Mouse (Mus musculus) midbrain, embryonic 12.5 days (tissue): ENCODE results near the gene Hsh2d. TPM values are rescaled to one million over a fixed set of nuclear protein-coding genes. Genes with fewer than 3 reads are reported as not detected.

Experiments
- ATAC-seq: fragments of 200-750 bp; cut with Nextera tagmentation; 2 replicates; pipeline ENCODE4 v1.8.0; 2017; ENCODE audit warnings: low read depth, moderate TSS enrichment, moderate library complexity; ENCODE audit not compliant: low FRiP score
- H3K27ac ChIP-seq: fragments of 300-500 bp; sonication (generic); replicated peaks from 2 replicates; pipeline ENCODE4 v1.5.1; 2016; ENCODE audit warnings: mild to moderate bottlenecking
- H3K27me3 ChIP-seq: fragments of 300-500 bp; sonication (generic); 2 replicates; pipeline ENCODE4 v1.6.1; 2016; ENCODE audit warnings: mild to moderate bottlenecking
- H3K36me3 ChIP-seq: fragments of 300-500 bp; sonication (generic); 2 replicates; pipeline ENCODE4 v1.6.1; 2016
- H3K4me1 ChIP-seq: fragments of 300-500 bp; sonication (generic); 2 replicates; pipeline ENCODE4 v1.6.1; 2016
- H3K4me2 ChIP-seq: fragments of 300-500 bp; sonication (generic); replicated peaks from 2 replicates; pipeline ENCODE4 v1.6.1; 2016; ENCODE audit warnings: mild to moderate bottlenecking, moderate library complexity
- H3K4me3 ChIP-seq: fragments of 300-500 bp; sonication (generic); 2 replicates; pipeline ENCODE4 v1.5.1; 2016; ENCODE audit warnings: mild to moderate bottlenecking
- H3K9ac ChIP-seq: fragments of 300-500 bp; sonication (generic); replicated peaks from 2 replicates; pipeline ENCODE4 v1.6.1; 2016; ENCODE audit warnings: mild to moderate bottlenecking, moderate library complexity
- H3K9me3 ChIP-seq: fragments of 300-500 bp; sonication (generic); 2 replicates; pipeline ENCODE4 v1.6.1; 2016; ENCODE audit warnings: mild to moderate bottlenecking
- WGBS: fragments of 180-500 bp; shearing (Covaris S2); methylation state at CpG from one replicate; pipeline ENCODE4 v1.1.7; 2016; 5-methylcytosine and 5-hydroxymethylcytosine counted together
- polyA plus RNA-seq: library from polyadenylated mRNA; unstranded; fragments of >200 nt; fragmentation: Nextera tagmentation; extraction: Ambion mirVana; gene quantifications from 2 replicates; pipeline ENCODE4 v1.2.1, GENCODE M21; 2016

Hsh2d gene
- polyA plus RNA-seq, 1 experiment from 2014 or later = not detected

DNA sequence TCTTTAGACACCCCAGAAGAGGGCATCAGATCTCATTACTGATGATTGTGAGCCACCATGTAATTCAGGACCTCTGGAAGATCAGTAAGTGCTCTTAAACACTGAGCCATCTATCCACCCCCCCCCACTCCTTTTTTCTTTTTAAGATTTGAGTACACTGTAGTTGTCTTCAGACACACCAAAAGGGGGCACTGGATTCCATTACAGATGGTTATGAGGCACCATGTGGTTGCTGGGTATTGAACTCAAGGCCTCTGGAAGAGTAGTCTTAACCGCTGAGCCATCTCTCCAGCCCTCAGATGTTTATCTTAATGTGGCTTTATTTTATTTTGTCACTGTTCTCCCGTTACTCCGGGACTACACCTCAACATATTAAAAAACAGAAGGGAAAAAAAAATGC is 29.4 kb upstream of the Hsh2d start:
- no peak for ATAC-seq
- Histone ChIP-seq H3K4me1 (peaks cover 15% of the 10 kb centered on the region), H3K4me3 (peak overlapping the region; percentile 38), H3K9ac (no peak overlapping the region), H3K27ac (no peak overlapping the region), H3K4me2 (peak overlapping the region; percentile 52), H3K27me3 (no peaks in the 10 kb centered on the region), H3K36me3 (peaks cover 6% of the 10 kb centered on the region; the same call in 1 of the 2 replicates), H3K9me3 (no peaks in the 10 kb centered on the region)
- WGBS = 73% methylated on average over 3 of the region's 3 CpGs

DNA sequence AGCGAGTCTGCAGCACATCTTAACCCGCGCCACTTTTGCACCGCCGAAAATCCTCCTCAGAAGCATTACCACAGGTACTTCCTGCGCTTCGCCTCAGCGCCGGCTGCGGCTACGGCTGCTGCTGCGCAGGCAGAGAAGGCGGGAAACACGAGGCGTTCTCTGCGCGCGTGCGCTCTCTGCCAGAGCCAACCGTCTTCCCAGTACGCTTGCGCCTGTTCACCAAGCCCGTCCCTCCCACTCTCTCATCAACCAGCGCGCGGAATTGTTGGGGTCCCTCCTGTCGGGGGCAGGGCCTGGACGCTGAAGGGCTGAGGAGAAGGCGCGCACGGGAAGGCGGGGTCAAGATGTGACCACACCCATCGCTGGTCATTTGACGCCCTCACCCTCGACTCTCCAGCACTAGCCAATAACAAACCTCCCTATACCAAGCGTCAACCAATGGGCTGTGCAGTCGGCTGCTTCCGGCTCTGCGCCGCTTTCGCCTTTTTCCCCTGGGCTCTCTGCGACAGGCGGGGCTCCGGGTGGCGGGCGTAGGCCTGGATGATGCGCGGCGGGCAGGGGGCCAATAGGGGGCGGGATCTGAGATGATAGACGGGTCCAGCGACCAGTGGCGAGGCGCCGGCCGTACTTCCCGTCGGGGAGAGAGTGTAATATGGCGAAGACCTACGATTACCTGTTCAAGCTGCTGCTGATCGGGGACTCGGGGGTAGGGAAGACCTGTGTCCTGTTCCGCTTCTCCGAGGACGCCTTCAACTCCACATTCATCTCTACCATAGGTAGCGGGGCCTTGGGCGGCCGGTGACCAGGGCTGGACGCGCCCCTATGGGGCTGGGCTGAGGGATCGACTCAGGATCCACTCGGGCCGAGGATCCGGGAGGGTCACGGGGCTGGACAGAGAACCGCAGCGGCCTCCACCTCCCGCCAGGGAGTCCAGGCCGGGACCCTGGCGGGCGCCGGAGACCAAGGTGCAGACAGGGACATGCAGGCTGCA is 28.4 kb upstream of the Hsh2d start, which contains the start of gene Rab8a:
Gene Rab8a (plus strand): TSS at position 494 of the 991 bp plus-strand sequence.
- peak; percentile 99 for ATAC-seq

DNA sequence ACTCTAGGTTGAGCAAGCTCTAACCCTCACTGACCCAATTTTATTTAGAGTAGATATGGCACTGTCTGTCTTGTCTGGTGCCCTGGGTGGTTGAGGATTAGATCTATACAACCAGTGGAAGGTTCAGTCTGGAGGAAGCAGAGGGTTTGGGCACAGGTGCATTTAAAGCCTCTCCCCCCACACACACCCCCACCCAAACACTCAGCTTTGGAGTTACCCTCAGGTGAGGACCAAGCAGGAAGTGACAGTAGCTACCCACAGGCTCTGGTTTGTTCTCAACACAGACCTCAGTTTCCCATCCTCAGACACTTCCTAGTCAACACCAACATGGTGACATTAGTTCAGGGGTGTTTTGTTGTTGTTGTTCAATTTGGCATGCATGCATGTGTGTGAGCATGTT is 26.6 kb upstream of the Hsh2d start:
- H3K36me3 ChIP-seq = peaks cover 6% of the 10 kb centered on the region; the same call in 1 of the 2 replicates
- H3K4me2 ChIP-seq = peak overlapping the region; percentile 80; the same call in 1 of the 2 replicates
- no peak overlapping the region; the same call in 1 of the 2 replicates for H3K4me3 ChIP-seq
- no peaks in the 10 kb centered on the region for H3K27me3 ChIP-seq
- no peaks in the 10 kb centered on the region for H3K9me3 ChIP-seq
- peaks cover 15% of the 10 kb centered on the region for H3K4me1 ChIP-seq
- H3K27ac ChIP-seq = no peak overlapping the region
- no peak overlapping the region for H3K9ac ChIP-seq
- no peak for ATAC-seq

More for the DNA sequence above, 28.4 kb upstream of the Hsh2d start, which contains the start of gene Rab8a:
- H3K4me1 ChIP-seq = peaks cover 15% of the 10 kb centered on the region
- H3K36me3 ChIP-seq = peaks cover 6% of the 10 kb centered on the region; the same call in 1 of the 2 replicates
- H3K9ac ChIP-seq = peak within 1 kb of the TSS; percentile 94
- under 1% methylated on average over 82 of the region's 82 CpGs for WGBS
- H3K4me2 ChIP-seq = peak within 1 kb of the TSS; percentile 80
- H3K9me3 ChIP-seq = no peaks in the 10 kb centered on the region
- H3K27ac ChIP-seq = peak within 1 kb of the TSS; percentile 65
- no peaks in the 10 kb centered on the region for H3K27me3 ChIP-seq
- H3K4me3 ChIP-seq = peak within 1 kb of the TSS; percentile 90

DNA sequence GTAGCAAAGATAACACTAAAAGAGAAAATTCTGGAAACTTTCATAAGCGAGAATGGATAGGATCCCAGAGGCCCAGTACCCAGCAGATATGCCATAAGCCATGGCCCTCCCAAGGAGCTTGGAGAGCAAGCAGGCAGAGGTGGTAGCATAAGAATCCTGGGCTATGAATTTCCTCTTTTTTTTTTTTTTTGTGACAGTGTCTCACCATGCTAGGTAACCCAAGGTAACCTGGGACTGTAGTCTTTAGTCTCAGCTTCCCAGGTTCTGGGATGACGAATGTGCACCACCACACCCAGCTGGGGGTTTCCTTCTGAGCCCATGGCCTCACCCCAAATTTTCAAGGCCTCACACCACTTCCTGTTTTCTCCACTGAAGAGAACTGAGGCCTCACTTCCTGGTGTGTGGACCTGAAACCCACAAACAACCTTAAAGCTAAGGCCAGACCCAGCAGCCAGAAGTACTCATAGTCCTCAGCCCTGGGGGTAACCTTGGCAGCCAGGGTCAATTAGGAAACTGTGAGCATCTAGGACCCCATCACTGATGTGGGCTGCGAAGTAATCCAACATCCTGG is 20.3 kb upstream of the Hsh2d start:
- Histone ChIP-seq H3K27ac (no peak overlapping the region), H3K27me3 (no peaks in the 10 kb centered on the region), H3K4me2 (no peak overlapping the region), H3K9me3 (no peaks in the 10 kb centered on the region), H3K4me3 (no peak overlapping the region), H3K4me1 (no peaks in the 10 kb centered on the region), H3K9ac (no peak overlapping the region), H3K36me3 (peaks cover 69% of the 10 kb centered on the region)
- no peak for ATAC-seq
- whole genome bisulfite sequencing = 90% methylated on average over 3 of the region's 3 CpGs

DNA sequence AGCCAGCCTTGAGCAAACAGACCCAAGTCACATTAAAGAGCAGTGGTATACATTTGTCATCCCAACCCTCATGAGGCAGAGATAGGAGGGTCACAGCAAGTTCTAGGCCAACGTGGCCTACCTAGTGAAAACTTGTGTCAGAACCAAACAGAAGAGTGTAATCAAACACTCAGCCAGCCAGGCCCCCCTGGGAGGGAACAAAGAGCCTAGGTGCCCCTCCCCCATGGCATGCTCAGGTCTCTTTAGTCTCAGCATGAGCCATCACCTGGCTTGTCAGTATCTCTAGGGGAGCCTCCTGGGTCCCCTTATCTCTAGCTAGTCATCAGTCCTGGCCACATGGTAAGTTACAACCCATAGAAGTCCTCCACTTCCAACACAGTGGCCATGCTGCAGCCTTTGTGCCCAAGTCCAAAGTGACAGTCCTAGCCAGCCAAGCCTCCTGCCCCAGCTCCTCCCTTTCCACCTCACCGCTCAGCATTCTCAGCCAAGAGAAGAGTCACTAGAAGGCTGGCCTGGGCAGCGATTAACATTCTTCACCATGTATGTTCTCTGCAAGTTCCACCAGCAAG is 19.7 kb upstream of the Hsh2d start:
- H3K4me1 ChIP-seq = no peaks in the 10 kb centered on the region
- WGBS = 92% methylated on average over 3 of the region's 3 CpGs
- H3K9ac ChIP-seq = no peak overlapping the region
- peaks cover 69% of the 10 kb centered on the region for H3K36me3 ChIP-seq
- no peak for ATAC-seq
- H3K4me3 ChIP-seq = no peak overlapping the region
- no peak overlapping the region for H3K4me2 ChIP-seq
- no peaks in the 10 kb centered on the region for H3K9me3 ChIP-seq
- no peak overlapping the region for H3K27ac ChIP-seq
- H3K27me3 ChIP-seq = no peaks in the 10 kb centered on the region

DNA sequence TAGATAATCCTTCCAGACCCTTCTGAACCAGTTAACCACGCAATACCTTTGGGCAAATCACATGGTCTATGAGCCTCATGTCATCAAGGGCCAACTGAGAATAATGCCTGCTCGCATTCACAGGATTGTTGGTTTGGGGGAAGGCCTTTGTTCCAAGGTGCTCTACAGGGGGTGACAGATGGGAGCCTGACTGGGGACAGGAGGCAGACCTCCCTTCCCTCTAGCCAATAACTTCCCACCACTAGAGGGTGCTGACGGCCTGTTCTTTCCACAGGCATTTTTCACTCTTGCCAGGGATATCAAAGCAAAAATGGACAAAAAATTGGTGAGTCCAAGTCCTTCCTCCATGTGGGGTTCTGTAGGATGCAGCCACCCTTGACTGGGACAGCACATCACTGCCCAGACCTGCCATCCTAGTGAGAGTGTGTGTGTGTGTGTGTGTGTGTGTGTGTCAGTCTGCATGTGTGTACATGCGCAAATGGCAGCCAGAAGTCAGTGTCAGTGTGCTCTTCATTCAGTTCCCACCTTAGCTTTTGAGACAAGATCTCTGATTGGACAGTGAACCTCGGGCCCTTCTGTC is 12.0 kb upstream of the Hsh2d start:
- Histone ChIP-seq H3K9me3 (no peaks in the 10 kb centered on the region), H3K27me3 (no peaks in the 10 kb centered on the region), H3K9ac (no peak overlapping the region), H3K4me2 (no peak overlapping the region), H3K4me3 (no peak overlapping the region), H3K36me3 (peaks cover 87% of the 10 kb centered on the region), H3K27ac (no peak overlapping the region), H3K4me1 (no peaks in the 10 kb centered on the region)
- 59% methylated on average over 5 of the region's 5 CpGs for WGBS
- peak; percentile 51; the same call in 1 of the 2 replicates for ATAC-seq

DNA sequence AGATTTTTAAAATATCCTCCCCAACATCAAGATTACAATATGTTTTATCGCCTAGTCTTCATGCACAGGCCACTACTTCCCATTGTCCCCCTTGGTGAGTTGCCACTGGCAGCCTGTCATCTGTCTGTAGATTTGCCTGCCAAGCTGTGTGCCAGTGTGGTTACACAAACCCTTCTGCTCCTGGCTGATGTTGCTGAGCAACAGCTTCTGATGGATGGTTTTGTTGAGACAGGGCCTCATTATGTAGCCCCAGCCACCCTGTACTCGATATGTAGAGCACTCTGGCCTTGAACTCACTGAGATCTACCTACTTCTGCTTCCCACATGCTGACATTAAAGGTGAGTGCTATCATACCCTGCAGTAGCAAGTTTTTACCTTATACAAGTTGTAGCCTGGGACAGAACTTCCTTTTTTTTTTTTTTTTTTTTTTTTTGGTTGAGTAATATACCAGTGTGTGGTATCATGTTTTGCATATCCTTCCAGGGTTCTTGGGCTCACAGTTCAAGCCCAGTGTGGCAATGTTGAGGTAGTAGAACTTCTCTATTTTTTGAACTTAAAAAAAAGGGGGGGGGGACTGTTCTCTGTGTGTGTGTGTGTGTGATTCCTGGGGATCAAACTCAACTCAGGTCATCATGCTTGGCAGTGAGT is 5.8 kb upstream of the Hsh2d start:
- Histone ChIP-seq H3K9ac (no peak overlapping the region), H3K4me2 (no peak overlapping the region), H3K27me3 (no peaks in the 10 kb centered on the region), H3K27ac (no peak overlapping the region), H3K4me3 (no peak overlapping the region), H3K9me3 (no peaks in the 10 kb centered on the region), H3K36me3 (peaks cover 37% of the 10 kb centered on the region), H3K4me1 (no peaks in the 10 kb centered on the region)
- ATAC-seq = no peak
- 83% methylated on average over 2 of the region's 2 CpGs for WGBS

DNA sequence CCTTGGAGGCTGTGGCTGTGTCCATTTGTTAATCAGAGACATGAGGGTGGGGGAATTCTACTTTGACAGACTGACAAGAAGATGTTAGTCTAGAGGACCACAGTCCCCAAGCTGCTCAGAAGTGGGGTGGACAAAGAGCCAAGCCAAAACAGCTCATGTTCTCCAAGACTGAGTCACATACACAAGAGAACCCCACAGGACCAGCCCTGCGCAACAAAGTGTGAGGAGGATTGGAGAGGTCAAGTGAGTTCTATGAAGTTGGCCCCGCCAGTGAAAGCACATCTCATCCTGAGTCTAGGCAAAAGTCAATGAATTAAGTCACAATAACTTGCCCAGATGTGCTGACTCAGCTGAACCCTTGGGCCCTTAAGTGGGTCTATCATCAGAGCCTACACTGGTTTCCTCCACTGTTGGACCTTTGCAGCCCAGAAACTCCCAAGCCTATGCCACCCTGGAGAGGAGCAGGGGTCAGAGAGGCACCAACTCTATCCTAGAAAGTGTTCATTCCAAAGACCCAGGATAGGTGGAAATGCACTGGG is 1.6 kb upstream of the Hsh2d start:
- Histone ChIP-seq H3K27me3 (no peaks in the 10 kb centered on the region), H3K9me3 (no peaks in the 10 kb centered on the region), H3K4me1 (no peaks in the 10 kb centered on the region), H3K27ac (no peak overlapping the region), H3K4me2 (no peak overlapping the region), H3K4me3 (no peak overlapping the region), H3K36me3 (no peaks in the 10 kb centered on the region), H3K9ac (no peak overlapping the region)
- ATAC-seq = no peak
- 91% methylated on average over 2 of the region's 2 CpGs for WGBS

DNA sequence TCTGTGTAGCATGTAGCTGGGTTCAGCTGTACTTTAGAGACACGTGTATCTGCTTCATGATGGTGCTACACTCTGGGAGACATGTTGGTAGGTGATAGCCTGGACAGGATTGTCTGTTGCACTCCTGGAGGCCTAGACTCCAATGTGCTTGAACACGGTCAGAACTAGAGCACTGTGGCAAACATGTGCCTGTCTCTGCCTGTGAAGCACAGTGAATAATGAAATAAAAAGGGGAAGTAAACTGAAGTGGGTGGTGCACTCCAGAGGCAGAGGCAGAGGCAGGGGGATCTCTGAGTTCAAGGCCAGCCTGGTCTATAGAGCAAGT is 739 bp downstream of the Hsh2d start:
- H3K9me3 ChIP-seq = no peaks in the 10 kb centered on the region
- H3K36me3 ChIP-seq = no peaks in the 10 kb centered on the region
- no peak overlapping the region for H3K9ac ChIP-seq
- no peak for ATAC-seq
- WGBS = 92% methylated on average over 2 of the region's 2 CpGs
- H3K27me3 ChIP-seq = no peaks in the 10 kb centered on the region
- H3K4me1 ChIP-seq = no peaks in the 10 kb centered on the region
- H3K4me2 ChIP-seq = no peak overlapping the region
- no peak overlapping the region for H3K27ac ChIP-seq
- H3K4me3 ChIP-seq = no peak overlapping the region

DNA sequence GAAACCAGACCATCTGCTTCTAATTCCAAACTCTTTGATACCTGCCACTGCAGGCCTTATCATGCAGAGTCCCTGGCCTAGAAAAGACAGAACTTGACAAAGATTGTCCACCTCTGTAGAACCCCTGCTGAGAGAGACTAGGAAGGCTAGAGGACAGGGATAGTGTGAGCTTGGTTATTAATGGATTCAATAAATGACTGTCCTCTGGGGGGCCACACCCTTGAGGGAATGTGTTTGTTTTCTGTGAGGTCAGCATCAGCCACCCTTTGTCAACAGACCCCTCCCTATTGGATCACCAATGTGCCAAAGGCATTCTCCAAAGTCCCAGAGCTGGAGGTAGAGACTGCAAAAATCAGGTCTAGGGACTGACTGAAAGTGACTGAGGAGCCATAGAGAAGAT is 2.6 kb downstream of the Hsh2d start:
- ATAC-seq = no peak
- no peak overlapping the region for H3K9ac ChIP-seq

DNA sequence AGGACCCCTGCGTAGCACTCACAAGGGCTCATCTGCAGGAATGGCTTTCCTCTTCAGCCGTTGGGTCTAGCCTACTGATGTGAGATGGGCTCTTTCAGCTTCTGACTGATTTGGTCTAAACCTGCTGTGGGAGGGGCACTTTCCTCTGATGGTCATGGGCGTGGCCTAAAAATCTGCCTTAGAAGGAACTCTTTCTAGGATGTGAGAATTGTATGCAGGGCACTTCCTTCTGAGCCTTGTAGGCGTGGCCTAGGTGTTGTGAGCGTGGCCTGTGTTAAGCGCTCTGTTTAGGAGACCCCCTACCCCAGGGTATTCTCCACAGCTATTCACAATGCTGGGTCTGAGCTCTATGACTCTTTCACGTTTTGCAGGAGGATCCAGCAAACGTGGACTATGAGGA is 8.6 kb downstream of the Hsh2d start:
- peaks cover 15% of the 10 kb centered on the region for H3K9me3 ChIP-seq
- no peak for ATAC-seq
- WGBS = 67% methylated on average over 8 of the region's 8 CpGs
- no peak overlapping the region for H3K4me2 ChIP-seq
- no peak overlapping the region for H3K9ac ChIP-seq
- H3K27ac ChIP-seq = no peak overlapping the region
- no peaks in the 10 kb centered on the region for H3K27me3 ChIP-seq
- no peaks in the 10 kb centered on the region for H3K4me1 ChIP-seq
- no peaks in the 10 kb centered on the region for H3K36me3 ChIP-seq
- H3K4me3 ChIP-seq = no peak overlapping the region

More for the DNA sequence above, 2.6 kb downstream of the Hsh2d start:
- H3K4me1 ChIP-seq = no peaks in the 10 kb centered on the region
- no peak overlapping the region for H3K4me3 ChIP-seq
- H3K27me3 ChIP-seq = no peaks in the 10 kb centered on the region
- H3K9me3 ChIP-seq = no peaks in the 10 kb centered on the region
- no peak overlapping the region for H3K4me2 ChIP-seq
- H3K36me3 ChIP-seq = no peaks in the 10 kb centered on the region
- no peak overlapping the region for H3K27ac ChIP-seq
